Mouse (Mus musculus) thymus, adult 2 months (tissue): ENCODE results near the gene Gm36028.

Source experiments
- CTCF ChIP-seq: fragments of 200-500 bp; IDR thresholded peaks from 2 replicates; pipeline ENCODE4 v1.5.1; 2012; ENCODE audit warnings: mild to moderate bottlenecking, control low read depth, low read length, moderate library complexity, borderline replicate concordance; ENCODE audit not compliant: control insufficient read depth, poor library complexity, insufficient read depth; ENCODE audit errors: extremely low read depth
- POLR2A ChIP-seq: fragments of 200-500 bp; IDR thresholded peaks from 2 replicates; pipeline ENCODE4 v1.6.1; 2012; ENCODE audit warnings: mild to moderate bottlenecking, low read length, control low read depth, moderate library complexity; ENCODE audit not compliant: control insufficient read depth, poor library complexity, insufficient read depth; ENCODE audit errors: extremely low read depth

- TF ChIP-seq CTCF (no peak), POLR2A (no peak)
Observed at GRCm38 (mm10) chr16:37871112-37871715, 10.3 kb upstream of the Gm36028 start.
